Mouse (Mus musculus): ENCODE measurements at regions not wholly inside any gene's neighbourhood (a gene's known extent, or its start where the extent isn't known, plus 50 kb on each side); places are given as distances from the start of the nearest gene placed in this dataset.

DNA sequence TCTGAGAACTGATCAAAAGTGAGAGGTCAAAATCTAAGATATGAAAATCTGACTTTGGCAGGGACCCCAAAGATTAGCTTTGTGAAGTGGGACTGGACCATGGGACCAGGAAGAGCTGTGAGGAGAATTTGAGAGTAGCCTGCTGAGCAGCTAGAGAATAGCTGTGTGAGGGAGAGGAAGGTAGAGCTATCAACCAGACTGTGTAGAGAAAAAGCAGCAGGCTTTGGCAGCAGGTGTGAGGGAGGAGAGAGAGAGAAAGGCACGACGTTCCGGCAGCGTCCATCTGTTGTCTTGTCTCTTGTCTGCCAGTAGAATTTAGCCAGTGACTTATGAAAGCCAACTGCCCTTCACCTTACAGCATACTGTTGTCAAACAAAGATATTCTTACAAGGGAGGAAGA lies 412.1 kb downstream of the Slitrk2 start:
- peak in 1 of 2 experiments; percentile 13 for DNase-seq (ENCODE audit: extremely low spot score in 1 of 2, low spot score in 2 of 2)
- TF ChIP-seq CTCF (IDR thresholded peaks at IDR 0.05), result no peak
- intact Hi-C loops (cut with DNase I), result no loop called here
- Histone ChIP-seq H3K27ac (no peak overlapping the region), H3K4me3 (no peak overlapping the region)

DNA sequence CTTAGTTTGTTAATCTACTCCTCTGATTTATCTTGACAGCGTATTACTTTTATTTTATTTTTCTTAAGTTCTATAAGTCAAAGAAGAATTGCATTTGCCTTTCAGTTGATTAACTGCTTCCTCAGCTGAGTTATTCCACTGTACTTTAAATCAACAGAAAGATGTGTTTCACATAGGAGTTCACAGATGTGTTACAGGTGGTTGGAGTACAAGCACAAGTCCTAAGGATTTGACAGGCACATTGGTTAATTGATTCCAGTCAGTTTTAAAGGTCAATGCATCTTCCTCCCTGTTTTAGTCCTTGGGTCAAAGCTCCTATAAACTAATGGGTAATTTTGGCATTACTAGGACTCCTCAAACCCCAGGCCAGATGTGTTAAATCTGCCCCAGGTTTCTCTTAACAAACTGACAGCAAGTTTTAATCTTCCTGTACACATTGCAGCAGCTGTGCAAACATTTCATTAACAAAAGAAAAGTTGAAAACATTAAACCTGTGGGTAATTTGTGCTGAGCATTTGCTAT lies 413.5 kb downstream of the Slitrk2 start:
- DNase-seq (ENCODE audit: extremely low spot score in 1 of 2, low spot score in 2 of 2), result no peak
- Histone ChIP-seq H3K4me3 (no peak overlapping the region), H3K27ac (no peak overlapping the region)
- no peak for TF ChIP-seq CTCF (IDR thresholded peaks at IDR 0.05)
- intact Hi-C loops (cut with DNase I), result no loop called here

- TF ChIP-seq CTCF (IDR thresholded peaks at IDR 0.05), result no peak
- no peak for DNase-seq (ENCODE audit: extremely low spot score in 1 of 2, low spot score in 2 of 2)
- Histone ChIP-seq H3K4me3 (no peak overlapping the region), H3K27ac (no peak overlapping the region)
- intact Hi-C loops (cut with DNase I), result no loop called here
Observed at GRCm38 (mm10) chrX:67092395-67092794, 443.3 kb downstream of the Slitrk2 start.
